Mouse (Mus musculus): ENCODE results near the gene Ap3b1. TPM values are rescaled to one million over a fixed set of nuclear protein-coding genes. Genes with fewer than 3 reads are reported as not detected.
"Not testable (repeated sequence)": the region's sequence is repeated elsewhere in the genome, so short reads cannot be mapped to it uniquely, and the experiment has no call there.

Gene Ap3b1
- polyA plus RNA-seq, 1 experiment = 23.0 TPM

DNA sequence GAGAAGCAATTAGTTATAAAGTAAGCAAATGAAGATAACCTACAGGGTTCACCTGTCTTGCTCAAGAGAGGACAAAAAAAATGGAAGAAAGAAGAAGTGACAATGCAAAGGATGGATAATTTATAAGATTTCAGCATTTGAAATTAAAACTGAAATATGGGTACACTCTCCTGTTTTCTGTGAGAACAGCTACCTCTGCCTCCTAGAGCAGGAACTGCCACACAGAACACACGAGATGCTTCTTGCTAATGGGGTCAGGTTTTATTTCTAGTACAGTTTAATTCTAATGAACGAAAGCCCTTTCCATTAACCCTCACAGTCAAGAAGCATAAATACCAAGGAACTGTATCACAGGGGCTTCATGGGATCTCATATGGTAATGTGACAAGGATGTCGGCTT lies 20.4 kb upstream of the Ap3b1 start:
- TF ChIP-seq CTCF (IDR thresholded peaks at IDR 0.05; ENCODE audit: control insufficient read depth, insufficient read depth, low read length) (no peak), POLR2A (IDR thresholded peaks at IDR 0.05; ENCODE audit: borderline replicate concordance, control insufficient read depth, low read depth, low read length) (no peak)
- WGBS = 55% methylated on average over 3 of the region's 3 CpGs
- H3K27ac ChIP-seq (ENCODE audit: control insufficient read depth, insufficient read depth, low read depth, low read length, poor library complexity) = no peak overlapping the region
- no peak overlapping the region for H3K4me3 ChIP-seq (replicated peaks; ENCODE audit: control insufficient read depth, low read depth, low read length)
- H3K4me1 ChIP-seq (ENCODE audit: control insufficient read depth, insufficient read depth, low read length) = no peaks in the 10 kb centered on the region; the same call in 1 of the 2 replicates

- TF ChIP-seq CTCF (IDR thresholded peaks at IDR 0.05; ENCODE audit: control insufficient read depth, insufficient read depth, low read length) (peak; percentile 38; the same call in 1 of the 2 replicates), POLR2A (IDR thresholded peaks at IDR 0.05; ENCODE audit: borderline replicate concordance, control insufficient read depth, low read depth, low read length) (no peak)
- Histone ChIP-seq H3K4me1 (ENCODE audit: control insufficient read depth, insufficient read depth, low read length) (no peaks in the 10 kb centered on the region), H3K4me3 (replicated peaks; ENCODE audit: control insufficient read depth, low read depth, low read length) (no peak overlapping the region), H3K27ac (ENCODE audit: control insufficient read depth, insufficient read depth, low read depth, low read length, poor library complexity) (no peak overlapping the region)
- WGBS = 85% methylated on average over 5 of the region's 5 CpGs
Observed at GRCm38 (mm10) chr13:94343192-94343591, 15.6 kb upstream of the Ap3b1 start.

- not testable (repeated sequence) for H3K27ac ChIP-seq (ENCODE audit: control insufficient read depth, insufficient read depth, low read depth, low read length, poor library complexity); H3K4me3 ChIP-seq (replicated peaks; ENCODE audit: control insufficient read depth, low read depth, low read length); H3K4me1 ChIP-seq (ENCODE audit: control insufficient read depth, insufficient read depth, low read length)
- WGBS = 90% methylated on average over 14 of the region's 14 CpGs
Observed at GRCm38 (mm10) chr13:94344600-94344999, 14.2 kb upstream of the Ap3b1 start.

GRCm38 (mm10) chr13:94354584-94354983 lies 4.2 kb upstream of the Ap3b1 start:
- 13% methylated on average over 3 of the region's 3 CpGs for WGBS
- no peaks in the 10 kb centered on the region for H3K4me1 ChIP-seq (ENCODE audit: control insufficient read depth, insufficient read depth, low read length)
- no peak overlapping the region for H3K4me3 ChIP-seq (replicated peaks; ENCODE audit: control insufficient read depth, low read depth, low read length)
- no peak overlapping the region for H3K27ac ChIP-seq (ENCODE audit: control insufficient read depth, insufficient read depth, low read depth, low read length, poor library complexity)
- TF ChIP-seq POLR2A (IDR thresholded peaks at IDR 0.05; ENCODE audit: borderline replicate concordance, control insufficient read depth, low read depth, low read length) = no peak
- no peak for TF ChIP-seq CTCF (IDR thresholded peaks at IDR 0.05; ENCODE audit: control insufficient read depth, insufficient read depth, low read length)

DNA sequence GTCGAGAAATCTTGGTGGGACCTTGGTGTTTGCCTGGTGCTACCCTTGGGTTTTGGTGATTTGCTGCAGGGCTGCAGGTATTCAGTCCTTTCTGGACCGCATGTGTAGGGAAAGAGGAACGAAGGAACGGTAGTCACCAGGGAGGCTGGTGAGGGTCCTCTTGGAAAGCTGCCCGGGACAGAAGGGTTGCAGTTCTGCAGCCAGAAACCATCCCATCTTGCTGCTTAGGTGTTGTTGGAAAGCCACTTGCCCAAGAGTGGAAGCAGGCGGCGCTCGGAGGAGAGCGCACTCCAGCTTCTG lies 709 bp upstream of the Ap3b1 start:
- 0% methylated on average over 9 of the region's 9 CpGs for WGBS
- TF ChIP-seq POLR2A (IDR thresholded peaks at IDR 0.05; ENCODE audit: borderline replicate concordance, control insufficient read depth, low read depth, low read length) (no peak), CTCF (IDR thresholded peaks at IDR 0.05; ENCODE audit: control insufficient read depth, insufficient read depth, low read length) (no peak)
- H3K4me3 ChIP-seq (replicated peaks; ENCODE audit: control insufficient read depth, low read depth, low read length) = peak overlapping the region; percentile 95
- no peaks in the 10 kb centered on the region for H3K4me1 ChIP-seq (ENCODE audit: control insufficient read depth, insufficient read depth, low read length)
- peak overlapping the region; percentile 89 for H3K27ac ChIP-seq (ENCODE audit: control insufficient read depth, insufficient read depth, low read depth, low read length, poor library complexity)

- no peak for TF ChIP-seq POLR2A (IDR thresholded peaks at IDR 0.05; ENCODE audit: borderline replicate concordance, control insufficient read depth, low read depth, low read length)
- TF ChIP-seq CTCF (IDR thresholded peaks at IDR 0.05; ENCODE audit: control insufficient read depth, insufficient read depth, low read length) = no peak
- H3K4me1 ChIP-seq (ENCODE audit: control insufficient read depth, insufficient read depth, low read length) = no peaks in the 10 kb centered on the region; the same call in 1 of the 2 replicates
- peak overlapping the region; percentile 89 for H3K27ac ChIP-seq (ENCODE audit: control insufficient read depth, insufficient read depth, low read depth, low read length, poor library complexity)
- H3K4me3 ChIP-seq (replicated peaks; ENCODE audit: control insufficient read depth, low read depth, low read length) = peak overlapping the region; percentile 95
- 15% methylated on average over 25 of the region's 25 CpGs for WGBS
Observed at GRCm38 (mm10) chr13:94359282-94359920, 641 bp downstream of the Ap3b1 start.

DNA sequence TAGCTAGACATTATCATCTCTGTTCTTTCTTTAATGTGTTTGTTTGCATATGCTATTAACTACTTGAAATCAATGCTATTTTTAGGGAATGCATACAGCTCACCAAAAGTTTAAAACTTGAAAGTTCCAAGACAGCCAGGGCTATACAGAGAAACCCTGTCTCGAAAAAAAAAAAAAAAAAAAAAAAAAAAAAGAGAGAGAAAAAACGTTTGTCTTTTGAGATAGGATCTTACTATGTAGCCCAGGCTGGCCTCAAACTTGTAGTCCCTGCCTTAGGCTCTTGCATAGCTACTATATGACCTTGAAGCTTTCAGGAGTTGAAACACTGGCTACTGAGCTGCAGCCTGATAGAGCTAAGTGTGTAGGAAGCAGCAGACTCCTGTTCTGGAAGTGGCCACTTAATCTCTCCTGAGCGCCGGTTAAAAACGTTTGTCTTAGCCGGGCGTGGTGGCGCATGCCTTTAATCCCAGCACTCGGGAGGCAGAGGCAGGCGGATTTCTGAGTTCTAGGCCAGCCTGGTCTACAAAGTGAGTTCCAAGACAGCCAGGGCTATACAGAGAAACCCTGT lies 2.3 kb downstream of the Ap3b1 start:
- H3K27ac ChIP-seq (ENCODE audit: control insufficient read depth, insufficient read depth, low read depth, low read length, poor library complexity); H3K4me1 ChIP-seq (ENCODE audit: control insufficient read depth, insufficient read depth, low read length); H3K4me3 ChIP-seq (replicated peaks; ENCODE audit: control insufficient read depth, low read depth, low read length): not testable (repeated sequence)
- 82% methylated on average over 10 of the region's 10 CpGs for WGBS

- WGBS = 80% methylated on average over 2 of the region's 2 CpGs
- TF ChIP-seq CTCF (IDR thresholded peaks at IDR 0.05; ENCODE audit: control insufficient read depth, insufficient read depth, low read length) = no peak
- no peak for TF ChIP-seq POLR2A (IDR thresholded peaks at IDR 0.05; ENCODE audit: borderline replicate concordance, control insufficient read depth, low read depth, low read length)
- no peak overlapping the region for H3K4me3 ChIP-seq (replicated peaks; ENCODE audit: control insufficient read depth, low read depth, low read length)
- no peaks in the 10 kb centered on the region; the same call in 1 of the 2 replicates for H3K4me1 ChIP-seq (ENCODE audit: control insufficient read depth, insufficient read depth, low read length)
- no peak overlapping the region for H3K27ac ChIP-seq (ENCODE audit: control insufficient read depth, insufficient read depth, low read depth, low read length, poor library complexity)
Observed at GRCm38 (mm10) chr13:94364336-94364735, 5.6 kb downstream of the Ap3b1 start.

All from bone marrow, adult 2 months (tissue).